In the genomic region with DNA sequence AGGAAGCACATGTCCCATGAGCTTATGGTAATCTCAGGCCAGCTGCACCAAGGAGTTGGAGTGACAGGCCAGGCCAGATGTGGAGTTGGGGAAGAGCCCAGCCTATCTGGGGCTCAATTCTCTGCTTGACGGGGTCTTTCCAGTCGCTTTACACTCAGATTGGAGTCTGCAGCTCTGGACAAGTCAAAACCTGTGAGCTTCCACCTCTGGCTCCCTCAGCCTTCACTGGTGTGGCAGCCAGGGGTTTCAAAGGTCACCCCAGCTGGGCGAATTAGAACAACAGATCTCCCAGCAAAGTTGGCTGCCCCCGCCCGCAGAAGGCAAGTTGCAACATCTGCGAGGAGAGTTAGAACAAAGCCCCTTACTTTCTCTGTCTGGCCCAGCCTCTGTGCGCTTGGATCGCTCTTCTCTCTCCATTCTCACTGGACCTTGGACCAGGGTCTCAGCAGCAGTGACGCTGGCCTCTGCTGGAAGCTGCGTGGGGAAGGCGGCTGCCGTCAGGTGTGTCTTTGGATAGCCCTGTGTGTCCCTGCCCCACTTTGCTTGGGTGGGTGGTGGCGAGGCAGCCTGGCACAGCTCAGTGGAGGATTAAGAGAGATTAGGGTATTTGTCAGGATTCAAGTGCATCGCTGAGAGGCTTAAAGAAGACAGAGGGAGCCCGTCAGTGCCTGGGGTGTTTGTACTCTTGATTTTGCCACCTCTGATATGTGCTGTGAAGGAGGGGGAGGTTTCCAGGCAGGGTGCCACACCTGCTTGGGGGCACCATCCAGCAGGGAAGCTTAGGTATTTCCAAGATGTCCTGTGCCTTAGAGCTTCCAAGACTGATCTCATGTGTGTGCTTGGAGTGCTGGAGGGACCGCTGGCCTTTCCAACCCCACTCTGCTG, we compare ENCODE assay signal across 9 mouse cellular contexts.
DNase-seq lines count a peak whose midpoint lies in the region; ATAC-seq and TF ChIP-seq lines count a peak whose summit lies in the region.
"Had no signal": no experiment of that assay in that cellular context is flagged by ENCODE, and none has a peak within 500 bp of the region (broad histone marks: within the 10 kb centered on the region; RNA-seq: fewer than 3 reads in every experiment).

No protein-coding gene starts in this region.

- peak; percentile 54 for DNase-seq in midbrain, embryonic 10.5 days (ENCODE audit: low spot score)
- DNase-seq in midbrain, postnatal 0 days (ENCODE audit: low spot score) = no peak
- DNase-seq in kidney, postnatal 14 days = peak; percentile 40
- DNase-seq in lung, postnatal 36 days = peak; percentile 66
- DNase-seq in layer of hippocampus, adult 18-20 months (ENCODE audit: low spot score in 2 of 2) = no peak
- DNase-seq in layer of hippocampus, postnatal 25 days (ENCODE audit: extremely low spot score in 1 of 2, low spot score in 1 of 2) = no peak
- DNase-seq in cerebellum, adult 2 months = no peak

- H3K27me3 ChIP-seq in midbrain, embryonic 10.5 days (ENCODE audit: low read depth, poor library complexity, severe bottlenecking) = peaks cover 46% of the 10 kb centered on the region
- peaks cover 7% of the 10 kb centered on the region; the same call in 1 of the 2 replicates for H3K27me3 ChIP-seq in midbrain, postnatal 0 days (ENCODE audit: insufficient read depth, low read length)
- H3K27me3 ChIP-seq in heart, embryonic 13.5 days (replicated peaks) = peaks cover 15% of the 10 kb centered on the region; the same call in 1 of the 2 replicates
- H3K27me3 ChIP-seq in cerebellum, adult 2 months (ENCODE audit: control insufficient read depth, insufficient read depth, low read length) = no peaks in the 10 kb centered on the region; the same call in 1 of the 2 replicates

- 7% methylated on average over 16 of the region's 16 CpGs for WGBS in midbrain, embryonic 10.5 days
- 16% methylated on average over 16 of the region's 16 CpGs for WGBS in midbrain, postnatal 0 days
- WGBS in heart, embryonic 13.5 days = 29% methylated on average over 16 of the region's 16 CpGs
- WGBS in cerebellum, adult 2 months = 17% methylated on average over 16 of the region's 16 CpGs

- no peak for ATAC-seq in midbrain, postnatal 0 days (ENCODE audit: low FRiP score)
- ATAC-seq in heart, embryonic 13.5 days (ENCODE audit: extremely low read depth, insufficient number of reproducible peaks, low FRiP score, low TSS enrichment) = no peak

- no peak overlapping the region for H3K4me2 ChIP-seq in midbrain, postnatal 0 days (ENCODE audit: low read depth, low read length, poor library complexity, severe bottlenecking)
- H3K4me2 ChIP-seq in heart, embryonic 13.5 days = peak overlapping the region; percentile 34

- H3K27ac ChIP-seq in midbrain, embryonic 10.5 days (replicated peaks) = peak overlapping the region; percentile 73
- H3K27ac ChIP-seq in midbrain, postnatal 0 days (ENCODE audit: low read depth, low read length) = no peak overlapping the region
- no peak overlapping the region for H3K27ac ChIP-seq in heart, embryonic 13.5 days (replicated peaks)
- H3K27ac ChIP-seq in cerebellum, adult 2 months (ENCODE audit: insufficient read depth, low read length) = no peak overlapping the region

- peaks cover 50% of the 10 kb centered on the region for H3K4me1 ChIP-seq in midbrain, embryonic 10.5 days
- no peaks in the 10 kb centered on the region for H3K4me1 ChIP-seq in midbrain, postnatal 0 days (ENCODE audit: insufficient read depth, low read length)
- H3K4me1 ChIP-seq in heart, embryonic 13.5 days = peaks cover 27% of the 10 kb centered on the region
- H3K4me1 ChIP-seq in cerebellum, adult 2 months (ENCODE audit: control insufficient read depth, insufficient read depth, low read length) = peaks cover 2% of the 10 kb centered on the region; the same call in 1 of the 2 replicates

- TF ChIP-seq CTCF in midbrain, postnatal 0 days (IDR thresholded peaks at IDR 0.05) = no peak
- TF ChIP-seq CTCF in cerebellum, adult 2 months (IDR thresholded peaks at IDR 0.05; ENCODE audit: borderline replicate concordance, insufficient read depth, low read depth, low read length) = no peak

- TF ChIP-seq POLR2A in cerebellum, adult 2 months (IDR thresholded peaks at IDR 0.05; ENCODE audit: borderline replicate concordance, insufficient read depth, low read length) = no peak

- H3K36me3 ChIP-seq in midbrain, embryonic 10.5 days = peaks cover 10% of the 10 kb centered on the region; the same call in 1 of the 2 replicates
- H3K36me3 ChIP-seq in midbrain, postnatal 0 days (ENCODE audit: insufficient read depth, low read length) = no peaks in the 10 kb centered on the region
- H3K36me3 ChIP-seq in heart, embryonic 13.5 days = no peaks in the 10 kb centered on the region
- H3K36me3 ChIP-seq: G1E had no signal

- peak overlapping the region; percentile 40 for H3K4me3 ChIP-seq in midbrain, embryonic 10.5 days
- no peak overlapping the region for H3K4me3 ChIP-seq in midbrain, postnatal 0 days (ENCODE audit: low read depth, low read length)
- no peak overlapping the region for H3K4me3 ChIP-seq in heart, embryonic 13.5 days
- no peak overlapping the region for H3K4me3 ChIP-seq in cerebellum, adult 2 months (replicated peaks; ENCODE audit: insufficient read depth, low read depth, low read length)

- H3K9me3 ChIP-seq in midbrain, embryonic 10.5 days (replicated peaks) = no peaks in the 10 kb centered on the region
- no peaks in the 10 kb centered on the region for H3K9me3 ChIP-seq in midbrain, postnatal 0 days (ENCODE audit: low read length)
- no peaks in the 10 kb centered on the region for H3K9me3 ChIP-seq in heart, embryonic 13.5 days
- H3K9me3 ChIP-seq: G1E had no signal

- no peak overlapping the region for H3K9ac ChIP-seq in midbrain, postnatal 0 days (replicated peaks; ENCODE audit: low read length, poor library complexity, severe bottlenecking)
- peak overlapping the region; percentile 47; the same call in 1 of the 2 replicates for H3K9ac ChIP-seq in heart, embryonic 13.5 days

Comparison
In these comparisons a context has a peak if more than half of its experiments do, and no peak if none do; other contexts are left out.
1. DNase-seq: peak in midbrain, embryonic 10.5 days (single experiment), kidney, postnatal 14 days (single experiment) and lung, postnatal 36 days (single experiment); none in midbrain, postnatal 0 days (single experiment), layer of hippocampus, adult 18-20 months (0 of 2), layer of hippocampus, postnatal 25 days (0 of 2) and cerebellum, adult 2 months (0 of 2).